Mouse (Mus musculus): ENCODE measurements at regions not wholly inside any gene's neighbourhood (a gene's known extent, or its start where the extent isn't known, plus 50 kb on each side); places are given as distances from the start of the nearest gene placed in this dataset.

GRCm38 (mm10) chr11:21009505-21009904, 81.6 kb upstream of the Peli1 start:
- TF ChIP-seq CTCF (IDR thresholded peaks at IDR 0.05 in 2 of 3, conservative IDR thresholded peaks at IDR 0.05 in 1 of 3; ENCODE audit: control insufficient read depth in 1 of 3, insufficient read depth in 1 of 3, low read depth in 2 of 3, low read length in 3 of 3, poor library complexity in 1 of 3, severe bottlenecking in 1 of 3) = no peak
- TF ChIP-seq USF1 (IDR thresholded peaks at IDR 0.05; ENCODE audit: low read depth, low read length) = no peak
- TF ChIP-seq TBP (IDR thresholded peaks at IDR 0.05; ENCODE audit: low read depth, low read length) = no peak
